Mouse (Mus musculus): ENCODE data around the gene Gpr62. TPM values are rescaled to one million over a fixed set of nuclear protein-coding genes. Genes with fewer than 3 reads are reported as not detected.

Gpr62 gene
- polyA plus RNA-seq, 1 experiment: 0.19 TPM

GRCm38 (mm10) chr9:106469776-106470175 lies 4.0 kb upstream of the Gpr62 start:
- Histone ChIP-seq H3K4me1 (ENCODE audit: control insufficient read depth, insufficient read depth, low read length) (peaks cover 4% of the 10 kb centered on the region; the same call in 1 of the 2 replicates), H3K4me3 (replicated peaks; ENCODE audit: extremely low read depth, low read depth, low read length) (no peak overlapping the region)
- TF ChIP-seq POLR2A (IDR thresholded peaks at IDR 0.05; ENCODE audit: borderline replicate concordance, extremely low read depth, low read depth, low read length): no peak
- TF ChIP-seq CTCF (IDR thresholded peaks at IDR 0.05; ENCODE audit: insufficient read depth, low read length): no peak
- DNase-seq: no peak
- 49% methylated on average over 9 of the region's 9 CpGs for WGBS

GRCm38 (mm10) chr9:106469317-106469716 lies 3.6 kb upstream of the Gpr62 start:
- H3K4me1 ChIP-seq (ENCODE audit: control insufficient read depth, insufficient read depth, low read length): peaks cover 1% of the 10 kb centered on the region; the same call in 1 of the 2 replicates
- DNase-seq: no peak
- H3K4me3 ChIP-seq (replicated peaks; ENCODE audit: extremely low read depth, low read depth, low read length): no peak overlapping the region
- TF ChIP-seq POLR2A (IDR thresholded peaks at IDR 0.05; ENCODE audit: borderline replicate concordance, extremely low read depth, low read depth, low read length): no peak
- no peak for TF ChIP-seq CTCF (IDR thresholded peaks at IDR 0.05; ENCODE audit: insufficient read depth, low read length)
- 52% methylated on average over 6 of the region's 6 CpGs for WGBS

GRCm38 (mm10) chr9:106467746-106468145 lies 2.0 kb upstream of the Gpr62 start:
- TF ChIP-seq CTCF (IDR thresholded peaks at IDR 0.05; ENCODE audit: insufficient read depth, low read length) (no peak), POLR2A (IDR thresholded peaks at IDR 0.05; ENCODE audit: borderline replicate concordance, extremely low read depth, low read depth, low read length) (no peak)
- WGBS: 93% methylated on average over 7 of the region's 7 CpGs
- DNase-seq: no peak
- Histone ChIP-seq H3K4me3 (replicated peaks; ENCODE audit: extremely low read depth, low read depth, low read length) (no peak overlapping the region), H3K4me1 (ENCODE audit: control insufficient read depth, insufficient read depth, low read length) (no peaks in the 10 kb centered on the region)

GRCm38 (mm10) chr9:106466721-106467120 lies 983 bp upstream of the Gpr62 start:
- no peak for TF ChIP-seq CTCF (IDR thresholded peaks at IDR 0.05; ENCODE audit: insufficient read depth, low read length)
- no peak for TF ChIP-seq POLR2A (IDR thresholded peaks at IDR 0.05; ENCODE audit: borderline replicate concordance, extremely low read depth, low read depth, low read length)
- WGBS: 83% methylated on average over 6 of the region's 6 CpGs
- H3K4me1 ChIP-seq (ENCODE audit: control insufficient read depth, insufficient read depth, low read length): no peaks in the 10 kb centered on the region
- H3K4me3 ChIP-seq (replicated peaks; ENCODE audit: extremely low read depth, low read depth, low read length): no peak overlapping the region
- DNase-seq: no peak

GRCm38 (mm10) chr9:106464751-106465541 lies 792 bp downstream of the Gpr62 start:
- Histone ChIP-seq H3K4me3 (replicated peaks; ENCODE audit: extremely low read depth, low read depth, low read length) (peak overlapping the region; percentile 42), H3K4me1 (ENCODE audit: control insufficient read depth, insufficient read depth, low read length) (no peaks in the 10 kb centered on the region)
- DNase-seq: no peak
- WGBS: 5% methylated on average over 98 of the region's 99 CpGs
- no peak for TF ChIP-seq POLR2A (IDR thresholded peaks at IDR 0.05; ENCODE audit: borderline replicate concordance, extremely low read depth, low read depth, low read length)
- no peak for TF ChIP-seq CTCF (IDR thresholded peaks at IDR 0.05; ENCODE audit: insufficient read depth, low read length)

DNA sequence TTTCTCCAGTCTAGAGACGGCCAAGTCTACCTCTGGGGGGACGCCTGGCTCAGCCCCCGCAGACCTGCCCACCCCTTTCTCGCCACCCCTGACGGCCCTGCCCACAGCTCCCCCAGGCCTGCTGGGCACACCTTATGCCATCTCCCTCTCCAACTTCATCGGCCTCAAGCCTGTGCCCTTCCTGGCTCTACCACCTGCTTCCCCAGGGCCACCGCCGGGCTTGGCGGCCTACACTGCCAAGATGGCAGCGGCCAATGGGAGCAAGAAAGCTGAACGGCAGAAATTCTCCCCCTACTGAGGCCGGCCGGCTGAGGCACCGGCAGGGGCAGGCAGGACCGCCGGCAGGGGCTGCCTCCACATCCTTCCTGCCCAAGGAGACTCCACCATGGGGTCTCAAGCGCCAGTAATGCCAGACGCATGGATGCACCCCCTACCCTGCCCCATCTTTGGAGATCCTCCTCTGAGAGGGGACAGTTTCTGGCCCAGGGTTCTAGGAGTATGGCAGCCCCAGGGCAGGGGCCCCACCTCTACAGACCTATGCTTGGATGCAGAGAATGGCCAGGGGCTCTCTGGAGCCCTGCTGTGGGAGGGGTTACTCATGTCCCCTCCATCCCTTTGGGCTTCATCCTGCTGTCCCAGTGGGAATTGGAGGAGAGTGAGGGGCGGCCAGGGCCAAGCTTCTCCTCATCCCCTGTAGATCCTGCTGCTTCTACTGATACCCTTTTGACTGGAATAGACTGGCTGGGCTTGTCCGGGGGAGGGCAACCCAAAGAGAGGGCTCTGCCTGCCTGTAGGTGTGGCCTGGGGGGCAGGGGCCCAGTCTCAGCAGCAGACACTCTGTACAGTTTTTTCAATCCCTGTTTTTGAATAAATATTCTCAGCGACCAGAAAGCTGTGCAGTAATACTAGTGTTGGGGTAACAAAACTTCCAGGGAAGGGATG lies 2.3 kb downstream of the Gpr62 start:
- Histone ChIP-seq H3K4me3 (replicated peaks; ENCODE audit: extremely low read depth, low read depth, low read length) (no peak overlapping the region), H3K4me1 (ENCODE audit: control insufficient read depth, insufficient read depth, low read length) (no peaks in the 10 kb centered on the region)
- DNase-seq: no peak
- TF ChIP-seq CTCF (IDR thresholded peaks at IDR 0.05; ENCODE audit: insufficient read depth, low read length) (no peak), POLR2A (IDR thresholded peaks at IDR 0.05; ENCODE audit: borderline replicate concordance, extremely low read depth, low read depth, low read length) (no peak)
- WGBS: 91% methylated on average over 21 of the region's 21 CpGs

DNA sequence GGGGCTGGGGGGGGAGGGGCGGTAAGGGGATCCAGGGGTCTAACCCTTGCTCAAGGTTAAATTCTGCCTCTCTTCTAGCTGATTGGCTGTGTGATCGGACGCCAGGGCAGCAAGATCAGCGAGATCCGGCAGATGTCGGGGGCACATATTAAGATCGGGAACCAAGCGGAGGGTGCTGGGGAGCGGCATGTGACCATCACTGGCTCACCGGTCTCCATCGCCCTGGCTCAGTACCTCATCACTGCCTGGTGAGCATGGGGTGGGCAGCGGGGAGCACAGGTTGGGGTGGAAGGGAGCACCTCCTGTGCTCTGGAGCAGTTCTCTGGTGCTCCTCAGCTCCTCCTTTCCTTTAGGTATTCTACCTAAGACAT lies 3.3 kb downstream of the Gpr62 start:
- no peaks in the 10 kb centered on the region for H3K4me1 ChIP-seq (ENCODE audit: control insufficient read depth, insufficient read depth, low read length)
- no peak for DNase-seq
- WGBS: 96% methylated on average over 12 of the region's 12 CpGs
- no peak overlapping the region for H3K4me3 ChIP-seq (replicated peaks; ENCODE audit: extremely low read depth, low read depth, low read length)
- TF ChIP-seq CTCF (IDR thresholded peaks at IDR 0.05; ENCODE audit: insufficient read depth, low read length): no peak
- no peak for TF ChIP-seq POLR2A (IDR thresholded peaks at IDR 0.05; ENCODE audit: borderline replicate concordance, extremely low read depth, low read depth, low read length)

DNA sequence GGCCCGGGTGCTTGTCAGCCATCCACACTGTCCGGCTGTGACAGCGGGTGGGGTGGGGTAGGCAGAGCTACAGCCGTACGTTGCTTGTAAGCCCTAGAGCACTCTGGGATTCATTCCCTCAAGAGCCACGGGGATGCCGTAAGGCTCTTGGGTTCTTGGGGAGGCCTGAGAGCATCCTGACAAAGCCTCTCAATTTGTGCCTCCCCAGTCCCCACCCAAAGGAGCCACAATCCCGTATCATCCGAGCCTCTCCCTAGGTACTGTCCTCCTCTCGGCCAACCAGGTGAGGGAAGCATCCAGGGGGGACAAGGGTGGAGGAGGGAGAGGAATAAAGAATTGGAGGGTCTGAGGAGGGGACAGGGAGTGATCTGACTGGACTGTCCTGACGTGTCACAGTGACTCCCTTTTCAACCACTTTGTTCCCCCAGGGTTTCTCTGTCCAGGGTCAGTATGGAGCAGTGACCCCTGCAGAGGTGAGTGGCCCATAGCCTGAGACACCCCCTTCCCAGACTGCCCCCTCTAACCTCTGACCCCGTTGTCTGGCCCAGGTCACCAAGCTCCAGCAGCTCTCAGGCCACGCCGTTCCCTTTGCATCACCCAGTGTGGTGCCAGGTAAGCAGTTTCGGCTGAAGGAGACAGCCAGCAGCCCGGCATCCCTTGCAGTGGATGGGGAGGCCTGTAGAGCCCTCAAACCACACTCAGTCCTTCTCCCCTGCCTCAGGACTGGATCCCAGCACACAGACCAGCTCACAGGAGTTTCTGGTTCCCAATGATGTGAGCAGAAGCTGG lies 3.9 kb downstream of the Gpr62 start:
- no peak for TF ChIP-seq POLR2A (IDR thresholded peaks at IDR 0.05; ENCODE audit: borderline replicate concordance, extremely low read depth, low read depth, low read length)
- DNase-seq: no peak
- Histone ChIP-seq H3K4me3 (replicated peaks; ENCODE audit: extremely low read depth, low read depth, low read length) (no peak overlapping the region), H3K4me1 (ENCODE audit: control insufficient read depth, insufficient read depth, low read length) (no peaks in the 10 kb centered on the region)
- WGBS: 86% methylated on average over 16 of the region's 16 CpGs

DNA sequence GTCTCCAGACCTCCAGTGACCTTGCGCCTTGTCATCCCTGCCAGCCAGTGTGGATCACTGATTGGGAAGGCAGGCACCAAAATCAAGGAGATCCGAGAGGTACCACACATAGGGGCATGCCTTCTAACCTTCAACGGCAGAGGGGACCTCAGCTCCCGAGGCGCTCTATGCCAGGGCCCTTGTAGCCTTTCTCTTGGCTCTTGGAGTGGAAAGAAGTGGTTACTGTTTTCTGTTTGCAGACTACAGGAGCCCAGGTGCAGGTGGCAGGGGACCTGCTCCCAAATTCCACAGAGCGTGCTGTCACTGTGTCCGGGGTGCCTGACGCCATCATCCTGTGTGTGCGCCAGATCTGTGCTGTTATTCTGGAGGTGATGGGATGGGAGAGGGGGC lies 4.7 kb downstream of the Gpr62 start:
- TF ChIP-seq POLR2A (IDR thresholded peaks at IDR 0.05; ENCODE audit: borderline replicate concordance, extremely low read depth, low read depth, low read length) (no peak), CTCF (IDR thresholded peaks at IDR 0.05; ENCODE audit: insufficient read depth, low read length) (no peak)
- DNase-seq: no peak
- 87% methylated on average over 9 of the region's 9 CpGs for WGBS
- H3K4me1 ChIP-seq (ENCODE audit: control insufficient read depth, insufficient read depth, low read length): no peaks in the 10 kb centered on the region
- H3K4me3 ChIP-seq (replicated peaks; ENCODE audit: extremely low read depth, low read depth, low read length): no peak overlapping the region

Data from lung, adult 2 months (tissue).